Mouse (Mus musculus) CH12.LX (cell line): Measurements from ENCODE around the gene Cdh18. TPM values are rescaled to one million over a fixed set of nuclear protein-coding genes. Genes with fewer than 3 reads are reported as not detected.

ENCODE experiments used
- DNase-seq: peaks from one replicate; pipeline ENCODE4 v3.0.0-alpha.2; 2013; ENCODE audit errors: extremely low read depth
- H3K27ac ChIP-seq: 2 replicates; pipeline ENCODE4 v1.5.1; 2012; ENCODE audit warnings: low read depth, mild to moderate bottlenecking, control low read depth, moderate library complexity; ENCODE audit not compliant: insufficient read depth
- H3K27me3 ChIP-seq: replicated peaks from 2 replicates; pipeline ENCODE3; 2012; ENCODE audit warnings: inconsistent platforms
- H3K36me3 ChIP-seq, 2 experiments: replicated peaks in 1 of 2; 2 replicates each; pipeline versions ENCODE3 to v1.6.1; 2012; ENCODE audit warnings: inconsistent platforms in 1 of 2, low read length in 1 of 2, mild to moderate bottlenecking in 1 of 2, mixed read lengths in 1 of 2, moderate library complexity in 1 of 2; ENCODE audit not compliant: control insufficient read depth in 1 of 2, insufficient read depth in 1 of 2
- H3K4me1 ChIP-seq, 2 experiments: 2 replicates each; pipeline ENCODE4 v1.6.1; 2012; ENCODE audit warnings: inconsistent platforms in 1 of 2, moderate library complexity in 1 of 2; ENCODE audit not compliant: insufficient read depth in 2 of 2, control insufficient read depth in 1 of 2
- H3K4me2 ChIP-seq: 2 replicates; pipeline ENCODE4 v1.6.1; 2012; ENCODE audit warnings: low read depth, mild to moderate bottlenecking, control low read depth; ENCODE audit not compliant: poor library complexity, insufficient read depth, severe bottlenecking
- H3K4me3 ChIP-seq, 3 experiments: fragments of 150-350 bp in 1 of 3; sonication (generic) in 1 of 3; replicated peaks in 1 of 3; 2 replicates each; pipeline versions ENCODE3 to v1.5.1; 2011 to 2012; ENCODE audit warnings: low read depth in 2 of 3, low read length in 2 of 3, mild to moderate bottlenecking in 2 of 3, moderate library complexity in 2 of 3, control low read depth in 1 of 3, improper control_type of control experiment in 1 of 3, inconsistent platforms in 1 of 3, mixed read lengths in 1 of 3; ENCODE audit not compliant: poor library complexity in 1 of 3
- H3K79me2 ChIP-seq: replicated peaks from 2 replicates; pipeline ENCODE4 v1.6.1; 2012; ENCODE audit warnings: mild to moderate bottlenecking, moderate library complexity; ENCODE audit not compliant: control insufficient read depth, poor library complexity, insufficient read depth, severe bottlenecking; ENCODE audit errors: extremely low read depth
- H3K9ac ChIP-seq: 2 replicates; pipeline ENCODE4 v1.6.1; 2012; ENCODE audit warnings: low read depth, mild to moderate bottlenecking, control low read depth, moderate library complexity; ENCODE audit not compliant: insufficient read depth
- H3K9me3 ChIP-seq: replicated peaks from 2 replicates; pipeline ENCODE3; 2012; ENCODE audit warnings: low read length, inconsistent platforms, mixed read lengths
- CTCF ChIP-seq, 2 experiments: IDR thresholded peaks in 1 of 2; conservative IDR thresholded peaks in 1 of 2; 2 replicates each; pipeline ENCODE4 v1.5.1; 2011 to 2012; ENCODE audit warnings: low read depth in 2 of 2, low read length in 2 of 2, improper control_type of control experiment in 1 of 2, inconsistent platforms in 1 of 2, mild to moderate bottlenecking in 1 of 2, moderate library complexity in 1 of 2
- ELF1 ChIP-seq: IDR thresholded peaks from 2 replicates; pipeline ENCODE4 v1.6.1; 2014; ENCODE audit warnings: low read depth, mild to moderate bottlenecking, inconsistent platforms, low read length, improper control_type of control experiment
- IRF4 ChIP-seq: IDR thresholded peaks from 2 replicates; pipeline ENCODE4 v1.6.1; 2014; ENCODE audit warnings: low read depth, mild to moderate bottlenecking, inconsistent platforms, low read length, improper control_type of control experiment
- JUN ChIP-seq: IDR thresholded peaks from 2 replicates; pipeline ENCODE4 v1.6.1; 2011; ENCODE audit warnings: low read depth, mild to moderate bottlenecking, low read length, improper control_type of control experiment, moderate library complexity; ENCODE audit not compliant: insufficient read depth
- KAT2A ChIP-seq: IDR thresholded peaks from 2 replicates; pipeline ENCODE4 v1.6.1; 2012; ENCODE audit warnings: low read length, improper control_type of control experiment, inconsistent platforms; ENCODE audit not compliant: insufficient replicate concordance
- MAFK ChIP-seq: IDR thresholded peaks from 2 replicates; pipeline ENCODE4 v1.6.1; 2011; ENCODE audit warnings: low read length, improper control_type of control experiment; ENCODE audit not compliant: insufficient replicate concordance
- MAZ ChIP-seq: IDR thresholded peaks from 2 replicates; pipeline ENCODE4 v1.6.1; 2012; ENCODE audit warnings: low read depth, mild to moderate bottlenecking, inconsistent platforms, low read length, improper control_type of control experiment, moderate library complexity
- MXI1 ChIP-seq: IDR thresholded peaks from 2 replicates; pipeline ENCODE4 v1.6.1; 2011; ENCODE audit warnings: mild to moderate bottlenecking, low read depth, low read length, improper control_type of control experiment
- MYC ChIP-seq: IDR thresholded peaks from 2 replicates; pipeline ENCODE4 v1.6.1; 2011; ENCODE audit warnings: low read depth, mild to moderate bottlenecking, improper control_type of control experiment, low read length
- NRF1 ChIP-seq: IDR thresholded peaks from 2 replicates; pipeline ENCODE4 v1.6.1; 2014; ENCODE audit warnings: low read depth, mild to moderate bottlenecking, inconsistent platforms, low read length, improper control_type of control experiment, moderate library complexity
- POLR2AphosphoS2 ChIP-seq: IDR thresholded peaks from 2 replicates; pipeline ENCODE4 v1.6.1; 2011; ENCODE audit warnings: low read depth, low read length, improper control_type of control experiment
- RAD21 ChIP-seq: IDR thresholded peaks from 2 replicates; pipeline ENCODE4 v1.6.1; 2011; ENCODE audit warnings: low read depth, mild to moderate bottlenecking, low read length, improper control_type of control experiment, moderate library complexity
- RCOR1 ChIP-seq: conservative IDR thresholded peaks from 2 replicates; pipeline ENCODE4 v1.6.1; 2012; ENCODE audit warnings: low read depth, mild to moderate bottlenecking, inconsistent platforms, low read length, improper control_type of control experiment
- SIN3A ChIP-seq: IDR thresholded peaks from 2 replicates; pipeline ENCODE4 v1.6.1; 2012; ENCODE audit warnings: low read length, improper control_type of control experiment, inconsistent platforms
- SMC3 ChIP-seq: IDR thresholded peaks from 2 replicates; pipeline ENCODE4 v1.6.1; 2011; ENCODE audit warnings: low read depth, low read length, improper control_type of control experiment
- UBTF ChIP-seq: IDR thresholded peaks from 2 replicates; pipeline ENCODE4 v1.6.1; 2012; ENCODE audit warnings: low read depth, mild to moderate bottlenecking, inconsistent platforms, low read length, improper control_type of control experiment, moderate library complexity
- USF1 ChIP-seq: IDR thresholded peaks from 2 replicates; pipeline ENCODE4 v1.6.1; 2014; ENCODE audit warnings: low read depth, mild to moderate bottlenecking, inconsistent platforms, low read length, improper control_type of control experiment
- USF2 ChIP-seq: conservative IDR thresholded peaks from 2 replicates; pipeline ENCODE4 v1.6.1; 2011; ENCODE audit warnings: low read depth, low read length, improper control_type of control experiment
- ZC3H11A ChIP-seq: IDR thresholded peaks from 2 replicates; pipeline ENCODE4 v1.6.1; 2012; ENCODE audit warnings: low read depth, mild to moderate bottlenecking, inconsistent platforms, low read length, improper control_type of control experiment
- ZKSCAN1 ChIP-seq: IDR thresholded peaks from 2 replicates; pipeline ENCODE4 v1.6.1; 2012; ENCODE audit warnings: low read depth, inconsistent platforms, low read length, improper control_type of control experiment, borderline replicate concordance
- ZMIZ1 ChIP-seq: IDR thresholded peaks from 2 replicates; pipeline ENCODE4 v1.6.1; 2012; ENCODE audit warnings: low read depth, mild to moderate bottlenecking, inconsistent platforms, low read length, improper control_type of control experiment
- ZNF384 ChIP-seq: IDR thresholded peaks from 2 replicates; pipeline ENCODE4 v1.6.1; 2012; ENCODE audit warnings: low read depth, low read length, improper control_type of control experiment, inconsistent platforms
- dilution Hi-C: fragments of 300-500 bp; cut with MboI; formaldehyde crosslinking; loops from 2 replicates; pipeline ENCODE4 v1.14.3; 2020; ENCODE audit warnings: low sequenced_read_pairs; ENCODE audit not compliant: extremely low pct_unique_long_range_greater_than_20kb, extremely low pct_ligation_motif_present
- in situ Hi-C: fragments of 300-500 bp; cut with MboI; formaldehyde crosslinking; loops from 3 replicates; pipeline ENCODE4 v1.14.3; 2019; ENCODE audit warnings: low sequenced_read_pairs, low pct_ligation_motif_present, low pct_unique_long_range_greater_than_20kb, mixed read lengths
- polyA plus RNA-seq: library from polyadenylated mRNA; unstranded; fragments of >175 nt; gene quantifications from 2 replicates; pipeline ENCODE4 v1.2.1, GENCODE M21; 2012; ENCODE audit warnings: low read depth; ENCODE audit not compliant: insufficient read length
- total RNA-seq, 2 experiments: library from RNA; depleted of rRNA; stranded (reverse); fragments of 300-350 nt in 1 of 2; fragments of >200 nt in 1 of 2; gene quantifications; 2 replicates each; pipeline ENCODE4 v1.2.3; 2012 to 2014

The Cdh18 gene
- total and polyA plus RNA-seq, 3 experiments = not detected

- Histone ChIP-seq H3K4me2 (no peak overlapping the region), H3K27me3 (no peaks in the 10 kb centered on the region), H3K27ac (no peak overlapping the region), H3K4me3 (no peak overlapping the region), H3K9ac (no peak overlapping the region), H3K36me3 (no peaks in the 10 kb centered on the region), H3K9me3 (peaks cover 28% of the 10 kb centered on the region), H3K79me2 (no peaks in the 10 kb centered on the region), H3K4me1 (no peaks in the 10 kb centered on the region)
- no peak for TF ChIP-seq ZKSCAN1
- TF ChIP-seq RAD21 = no peak
- TF ChIP-seq ELF1 = no peak
- TF ChIP-seq IRF4 = no peak
- no peak for TF ChIP-seq MXI1
- TF ChIP-seq MAZ = no peak
- no peak for TF ChIP-seq USF1
- no peak for TF ChIP-seq KAT2A
- in situ Hi-C loops = no loop called here
- DNase-seq = no peak
- dilution Hi-C loops = no loop called here
Observed at GRCm38 (mm10) chr15:22776346-22776745, 227.5 kb downstream of the Cdh18 start.

- dilution Hi-C loops = no loop called here
- Histone ChIP-seq H3K4me3 (no peak overlapping the region), H3K36me3 (no peaks in the 10 kb centered on the region), H3K27ac (no peak overlapping the region), H3K79me2 (no peaks in the 10 kb centered on the region), H3K4me2 (no peak overlapping the region), H3K9me3 (peaks cover 16% of the 10 kb centered on the region), H3K27me3 (no peaks in the 10 kb centered on the region), H3K4me1 (no peaks in the 10 kb centered on the region), H3K9ac (no peak overlapping the region)
- TF ChIP-seq MAFK (no peak), USF1 (no peak)
- in situ Hi-C loops = no loop called here
- DNase-seq = no peak
Observed at GRCm38 (mm10) chr15:22789696-22790095, 240.9 kb downstream of the Cdh18 start.

- DNase-seq = no peak
- H3K9ac ChIP-seq = no peak overlapping the region
- peaks cover 19% of the 10 kb centered on the region for H3K9me3 ChIP-seq
- in situ Hi-C loops (no loop called here), dilution Hi-C loops (no loop called here)
- TF ChIP-seq SMC3 (no peak), RAD21 (no peak), USF1 (no peak), ZC3H11A (no peak), ZMIZ1 (no peak), UBTF (no peak), NRF1 (no peak), IRF4 (no peak), RCOR1 (no peak), ELF1 (no peak), POLR2AphosphoS2 (no peak), CTCF (conservative IDR thresholded peaks at IDR 0.05 in 1 of 2, IDR thresholded peaks at IDR 0.05 in 1 of 2; ENCODE audit: low read depth in 2 of 2, low read length in 2 of 2) (no peak), ZNF384 (no peak), MYC (no peak), MXI1 (no peak), JUN (no peak), SIN3A (no peak), USF2 (no peak)
- no peaks in the 10 kb centered on the region for H3K4me1 ChIP-seq
- no peak overlapping the region for H3K4me2 ChIP-seq
- no peaks in the 10 kb centered on the region for H3K79me2 ChIP-seq
- H3K36me3 ChIP-seq = no peaks in the 10 kb centered on the region
- H3K4me3 ChIP-seq = no peak overlapping the region
- no peak overlapping the region for H3K27ac ChIP-seq
- no peaks in the 10 kb centered on the region for H3K27me3 ChIP-seq
Observed at GRCm38 (mm10) chr15:22791791-22792190, 243.0 kb downstream of the Cdh18 start.
